Mouse (Mus musculus) heart, postnatal 10 days (tissue): Measurements from ENCODE around the gene Gng7. TPM values are rescaled to one million over a fixed set of nuclear protein-coding genes. Genes with fewer than 3 reads are reported as not detected.

ENCODE experiments used
- DNase-seq, 2 experiments: peaks; one replicate each; pipeline ENCODE4 v3.0.0; 2021
- intact Hi-C: fragments of 180-260 bp; cut with DNase I; formaldehyde crosslinking; loops from one replicate; pipeline ENCODE4 v1.15.1; 2025
- total RNA-seq, 2 experiments: library from RNA; stranded (reverse); gene quantifications; 2 replicates each; pipeline ENCODE4 v1.2.3; 2021

Gng7 gene
- total RNA-seq, 2 experiments from 2014 or later: 0.67 to 1.1 TPM

- intact Hi-C loops: no loop called here
- DNase-seq: no peak
Observed at GRCm38 (mm10) chr10:81026857-81027256, 12.1 kb upstream of the Gng7 start.

GRCm38 (mm10) chr10:81025639-81026275 lies 11.0 kb upstream of the Gng7 start, which contains the start of gene Diras1:
Gene Diras1 (minus strand): TSS chr10:81025662.
- DNase-seq: no peak
- intact Hi-C loops: no loop called here

- intact Hi-C loops: no loop called here
- DNase-seq: peak in 1 of 2 experiments; percentile 27
Observed at GRCm38 (mm10) chr10:81025047-81025621, 10.4 kb upstream of the Gng7 start.

- DNase-seq: no peak
- intact Hi-C loops: no loop called here
Observed at GRCm38 (mm10) chr10:81024346-81024937, 9.7 kb upstream of the Gng7 start.

GRCm38 (mm10) chr10:81022744-81023143 lies 8.0 kb upstream of the Gng7 start:
- intact Hi-C loops: no loop called here
- no peak for DNase-seq

GRCm38 (mm10) chr10:81021547-81022110 lies 6.9 kb upstream of the Gng7 start:
- intact Hi-C loops: no loop called here
- no peak for DNase-seq

- no peak for DNase-seq
- intact Hi-C loops: no loop called here
Observed at GRCm38 (mm10) chr10:81020207-81020606, 5.5 kb upstream of the Gng7 start.

GRCm38 (mm10) chr10:81019687-81020086 lies 4.9 kb upstream of the Gng7 start:
- intact Hi-C loops: no loop called here
- no peak for DNase-seq

GRCm38 (mm10) chr10:81018326-81018725 lies 3.6 kb upstream of the Gng7 start:
- DNase-seq: peak in 1 of 2 experiments; percentile 56
- intact Hi-C loops: no loop called here

- peak; percentile 66 to 80 for DNase-seq
Observed at GRCm38 (mm10) chr10:81016645-81017044, 1.9 kb upstream of the Gng7 start.

GRCm38 (mm10) chr10:81015666-81016065 lies 921 bp upstream of the Gng7 start:
- intact Hi-C loops: loop anchor here (1.0 to 2.0 kb wide), 2 partner anchors 26 to 67 kb away; no protein-coding TSS in a partner anchor
- DNase-seq: no peak

More at GRCm38 (mm10) chr10:81016645-81017044, 1.9 kb upstream of the Gng7 start:
- intact Hi-C loops: loop anchor here (1.0 to 2.0 kb wide), 2 partner anchors 25 to 66 kb away; no protein-coding TSS in a partner anchor

- intact Hi-C loops: no loop called here
Observed at GRCm38 (mm10) chr10:81010851-81011250, 3.9 kb downstream of the Gng7 start.

GRCm38 (mm10) chr10:81007240-81007639 lies 7.5 kb downstream of the Gng7 start:
- DNase-seq: no peak
- intact Hi-C loops: no loop called here

More at GRCm38 (mm10) chr10:81010851-81011250, 3.9 kb downstream of the Gng7 start:
- DNase-seq: peak; percentile 33 to 61

GRCm38 (mm10) chr10:81006005-81006677 lies 8.6 kb downstream of the Gng7 start:
- no peak for DNase-seq
- intact Hi-C loops: no loop called here

GRCm38 (mm10) chr10:81001161-81001560 lies 13.6 kb downstream of the Gng7 start:
- no peak for DNase-seq
- intact Hi-C loops: loop anchor here (2.0 kb wide), 2 partner anchors 40 to 82 kb away; no protein-coding TSS in a partner anchor

GRCm38 (mm10) chr10:81000197-81001062 lies 14.3 kb downstream of the Gng7 start:
- intact Hi-C loops: loop anchor here (2.0 kb wide), 2 partner anchors 40 to 82 kb away; no protein-coding TSS in a partner anchor
- no peak for DNase-seq

GRCm38 (mm10) chr10:80999362-81000196 lies 15.2 kb downstream of the Gng7 start:
- peak; percentile 86 to 90 for DNase-seq
- intact Hi-C loops: loop anchor here (1.0 to 5.0 kb wide), 6 partner anchors 41 to 257 kb away; partner anchors contain the start of genes Amh and Ap3d1

- peak; percentile 48 to 66 for DNase-seq
- intact Hi-C loops: loop anchor here (1.0 to 5.0 kb wide), 4 partner anchors 176 to 256 kb away; partner anchors contain the start of genes Amh and Ap3d1
Observed at GRCm38 (mm10) chr10:80998778-80999177, 16.0 kb downstream of the Gng7 start.
